Mouse (Mus musculus) heart, postnatal 0 days (tissue): ENCODE data around the gene Stil.

Experiments
- CTCF ChIP-seq: IDR thresholded peaks from 2 replicates; pipeline ENCODE4 v1.5.1; 2016; ENCODE audit warnings: antibody characterized with exemption, control low read depth, low read depth
- EP300 ChIP-seq: IDR thresholded peaks from 2 replicates; pipeline ENCODE4 v1.6.1; 2016; ENCODE audit warnings: antibody characterized with exemption, low read depth

DNA sequence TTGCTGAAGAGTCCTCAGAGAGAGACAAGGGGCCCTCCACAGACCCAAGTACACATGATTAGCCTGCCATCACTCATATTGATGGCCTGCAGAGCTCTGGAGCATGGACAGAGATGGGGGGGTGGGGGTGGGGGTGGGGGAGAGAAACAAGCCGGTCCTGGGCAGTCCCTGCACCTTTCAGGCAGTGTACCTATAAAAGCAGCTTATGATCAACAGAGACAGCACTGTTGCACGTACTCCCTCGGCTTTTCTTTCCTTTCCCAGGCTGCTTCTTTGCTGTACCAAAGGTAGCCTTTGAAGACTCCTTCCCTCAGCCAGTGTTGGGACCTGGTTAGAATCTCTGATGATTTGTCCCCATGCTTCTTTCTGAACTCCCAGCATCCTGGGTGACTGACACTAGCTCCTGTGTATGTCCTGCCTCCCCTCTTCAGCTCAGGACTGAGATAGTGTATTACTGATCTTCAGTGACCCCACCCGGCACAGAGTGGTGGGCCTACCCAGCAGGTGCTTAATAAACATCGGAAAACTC lies 79.9 kb downstream of the Stil start:
- TF ChIP-seq CTCF (no peak), EP300 (no peak)
